Mouse (Mus musculus): ENCODE measurements at regions not wholly inside any gene's neighbourhood (a gene's known extent, or its start where the extent isn't known, plus 50 kb on each side); places are given as distances from the start of the nearest gene placed in this dataset.

DNA sequence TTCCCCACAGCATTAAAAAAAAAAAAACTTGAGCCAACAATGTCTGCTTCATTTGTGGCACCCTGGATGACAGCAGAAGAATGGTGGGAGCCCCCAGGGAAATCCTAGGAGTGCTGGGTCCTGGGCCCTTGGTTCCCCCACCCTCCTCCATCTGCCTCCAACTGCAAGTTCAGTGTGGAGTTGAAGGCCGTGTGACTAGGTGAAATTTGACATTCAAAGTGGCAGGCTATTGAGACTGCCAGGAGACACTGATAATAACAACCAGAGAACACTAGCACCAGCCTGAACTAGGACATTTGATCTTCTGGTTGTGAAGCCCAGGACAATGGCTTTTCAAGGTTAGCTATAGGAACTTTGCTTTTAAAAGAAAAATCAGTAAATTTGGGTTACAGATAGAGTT lies 74.0 kb downstream of the Adamts15 start:
- DNase-seq (ENCODE audit: low spot score in 2 of 2) = no peak

- no peak for DNase-seq (ENCODE audit: low spot score in 2 of 2)
These were observed 76.5 kb downstream of the Adamts15 start for GRCm38 (mm10) chr9:30845609-30846290.

DNA sequence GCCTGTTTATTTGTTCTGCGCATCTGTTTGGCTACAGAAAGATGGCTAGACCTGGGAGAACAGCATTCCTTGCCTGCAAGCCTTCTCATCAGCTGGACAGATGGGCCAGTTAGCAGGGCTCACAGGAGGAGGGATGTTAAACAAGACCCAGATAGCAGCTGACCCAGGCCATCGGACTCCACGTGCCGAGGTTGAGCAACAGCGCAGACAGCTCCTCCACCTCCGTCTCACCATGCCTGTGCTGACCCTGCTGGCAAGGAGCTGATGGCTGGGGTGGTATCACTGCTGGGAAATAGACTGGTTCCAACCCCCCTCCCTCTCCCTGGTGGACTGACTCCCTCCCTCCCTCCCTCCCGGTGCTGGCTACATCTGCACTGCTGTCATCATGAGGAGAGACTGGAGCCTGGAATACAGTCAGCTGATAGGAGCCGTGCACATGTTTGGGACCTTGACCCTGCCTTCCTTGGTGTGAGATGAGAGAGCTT lies 78.1 kb downstream of the Adamts15 start:
- DNase-seq (ENCODE audit: low spot score in 2 of 2) = no peak

- no peak for DNase-seq (ENCODE audit: low spot score in 2 of 2)
These were observed 87.3 kb downstream of the Adamts15 start for GRCm38 (mm10) chr9:30834908-30835307.

GRCm38 (mm10) chr9:30834565-30834905 lies 87.7 kb downstream of the Adamts15 start:
- DNase-seq (ENCODE audit: low spot score in 2 of 2) = no peak

- no peak for DNase-seq (ENCODE audit: low spot score in 2 of 2)
These were observed 88.3 kb downstream of the Adamts15 start for GRCm38 (mm10) chr9:30833836-30834564.

- no peak for DNase-seq (ENCODE audit: low spot score in 2 of 2)
These were observed 92.9 kb downstream of the Adamts15 start for GRCm38 (mm10) chr9:30829158-30829870.

- no peak for DNase-seq (ENCODE audit: low spot score in 2 of 2)
These were observed 94.5 kb downstream of the Adamts15 start for GRCm38 (mm10) chr9:30827780-30828179.

DNA sequence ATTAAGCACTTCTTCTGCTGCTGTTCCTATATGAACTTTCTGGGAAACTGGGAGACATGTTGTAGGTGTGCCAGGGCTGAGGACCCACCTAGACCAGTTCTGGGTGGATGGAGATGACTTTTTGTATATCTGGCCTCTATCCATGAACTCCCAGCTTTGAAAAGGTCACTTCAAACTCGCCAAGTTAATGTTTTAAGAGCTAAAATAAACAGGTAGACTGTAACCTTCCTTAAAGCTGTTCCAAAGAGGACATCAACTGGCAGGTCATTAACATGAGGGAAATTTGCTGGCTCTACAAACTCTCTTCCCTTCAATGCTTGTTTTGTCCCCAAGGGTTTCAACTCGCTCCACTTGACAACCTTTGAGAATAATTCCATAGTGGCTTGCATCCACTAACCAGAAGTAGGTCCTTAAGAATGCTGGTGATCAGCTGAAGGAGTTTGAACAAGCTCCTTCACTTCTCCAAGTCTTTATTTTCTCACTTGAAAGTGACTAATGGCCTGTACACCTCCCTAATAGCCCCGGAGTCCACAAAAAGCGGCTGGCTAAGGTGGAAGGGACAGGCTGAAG lies 98.1 kb downstream of the Adamts15 start:
- no peak for DNase-seq (ENCODE audit: low spot score in 2 of 2)

DNA sequence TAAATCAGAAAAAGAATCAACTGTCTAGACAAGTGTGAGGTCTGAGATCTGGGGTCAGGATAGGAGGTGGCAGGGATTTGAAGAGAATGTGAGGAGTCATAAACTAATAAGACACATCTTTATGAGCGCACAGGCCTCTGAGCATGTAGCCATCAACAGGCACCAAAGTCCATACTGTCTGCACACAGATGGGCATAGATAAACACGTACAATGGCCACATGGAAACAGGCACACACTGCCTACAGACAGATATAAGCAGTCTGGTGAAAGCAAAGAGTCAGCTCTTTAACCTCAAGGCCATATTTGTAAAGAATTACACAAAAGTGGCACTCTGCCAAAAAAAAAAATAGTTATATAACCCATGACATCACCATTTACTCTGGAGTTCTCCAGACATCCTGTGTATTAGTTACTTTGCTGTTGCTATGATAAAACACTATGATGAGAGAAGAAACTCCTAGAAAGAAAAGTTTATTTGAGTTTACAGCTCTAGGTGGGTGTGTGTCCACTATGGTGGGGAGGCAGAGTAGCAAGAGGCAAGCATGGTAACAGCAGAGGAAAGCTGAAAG lies 101.4 kb downstream of the Adamts15 start:
- no peak for DNase-seq (ENCODE audit: low spot score in 2 of 2)

DNA sequence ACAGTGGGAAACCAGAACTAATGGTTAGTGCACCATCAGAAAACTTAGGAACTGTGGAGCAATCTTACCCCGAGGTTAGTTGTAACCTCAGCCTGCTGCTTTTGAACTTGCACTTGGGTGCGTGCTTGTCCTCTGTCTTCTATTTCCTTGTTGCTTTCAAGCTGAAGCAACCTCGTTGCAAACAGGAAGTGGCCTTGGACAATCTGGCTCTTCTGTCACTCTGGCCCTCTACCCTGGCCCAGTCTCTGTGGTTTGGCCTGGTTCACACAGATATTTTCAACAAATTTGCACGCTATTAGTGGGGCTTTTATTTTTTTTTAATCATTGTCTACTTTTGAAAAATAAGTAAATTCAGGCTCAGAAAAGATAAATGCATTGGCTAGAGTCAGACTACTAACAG lies 109.0 kb downstream of the Adamts15 start:
- no peak for DNase-seq (ENCODE audit: low spot score in 2 of 2)

DNA sequence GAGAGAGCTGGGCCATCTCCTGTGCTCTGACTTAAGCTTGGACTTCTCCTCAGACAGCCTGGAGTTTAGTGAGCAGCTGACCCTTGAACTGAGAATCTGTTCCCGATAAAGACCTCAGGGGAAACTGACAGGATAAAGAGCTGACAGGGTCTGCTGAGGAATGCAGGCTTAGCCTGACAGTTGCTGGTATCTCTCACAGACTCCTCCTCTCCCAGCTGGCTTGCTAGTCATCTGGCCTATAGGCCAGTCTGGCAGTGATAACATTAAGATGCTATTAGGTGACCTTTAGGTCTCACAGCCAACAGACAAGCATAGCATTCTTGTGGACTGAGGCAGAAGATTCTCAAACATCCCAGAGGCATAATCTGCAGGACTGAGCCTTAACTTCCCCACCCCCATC lies 111.4 kb downstream of the Adamts15 start:
- DNase-seq (ENCODE audit: low spot score in 2 of 2) = no peak

DNA sequence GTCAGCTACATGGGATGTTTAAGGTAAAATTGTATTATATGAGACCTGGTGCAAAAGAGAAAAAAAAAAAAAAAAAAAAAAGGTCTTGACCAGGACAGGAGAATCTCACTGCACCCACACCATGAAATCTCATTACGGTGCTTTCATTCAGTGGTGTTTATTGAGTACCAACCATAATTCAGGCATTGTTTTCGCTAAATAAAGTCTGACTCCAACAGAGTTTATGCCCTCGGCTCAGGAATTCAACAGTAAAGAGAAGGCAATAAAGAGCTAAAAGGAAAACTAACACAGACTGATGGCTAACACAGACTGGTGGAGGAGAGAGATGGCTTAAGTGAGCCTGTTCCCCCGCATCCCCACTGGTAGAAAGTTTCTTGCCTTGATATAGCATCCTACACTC lies 112.0 kb downstream of the Adamts15 start:
- no peak for DNase-seq (ENCODE audit: low spot score in 2 of 2)

DNA sequence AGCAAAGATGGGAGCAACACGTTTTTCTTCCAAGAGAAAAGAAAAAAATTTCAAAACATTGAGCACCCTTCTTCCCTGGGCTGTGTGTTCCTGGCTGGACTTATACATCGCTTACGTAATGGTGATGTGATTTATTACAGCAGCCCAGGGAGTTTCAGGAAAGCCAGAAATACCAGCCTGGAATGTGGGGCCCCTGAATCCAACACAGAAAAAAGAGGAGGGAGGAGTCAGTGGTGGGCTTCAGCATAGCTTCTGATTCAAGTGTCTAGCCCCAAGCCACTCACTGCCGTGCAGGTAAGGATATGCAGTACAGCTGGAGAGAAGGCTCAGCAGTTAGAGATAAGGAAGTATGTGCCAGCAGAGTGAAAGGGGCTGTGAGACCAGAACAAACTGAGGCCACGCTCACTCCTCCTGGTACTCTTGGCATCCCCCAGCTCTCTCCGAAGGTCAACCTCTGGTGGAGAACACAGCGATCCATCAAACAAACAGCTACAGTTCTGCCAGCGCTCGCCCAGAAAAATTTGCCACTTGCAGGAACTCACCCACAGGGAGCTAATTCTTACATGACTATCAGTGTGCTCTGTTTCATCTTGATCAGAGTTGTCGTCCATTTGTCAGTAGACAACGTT lies 113.3 kb downstream of the Adamts15 start:
- DNase-seq (ENCODE audit: low spot score in 2 of 2) = peak in 1 of 2 experiments; percentile 11

DNA sequence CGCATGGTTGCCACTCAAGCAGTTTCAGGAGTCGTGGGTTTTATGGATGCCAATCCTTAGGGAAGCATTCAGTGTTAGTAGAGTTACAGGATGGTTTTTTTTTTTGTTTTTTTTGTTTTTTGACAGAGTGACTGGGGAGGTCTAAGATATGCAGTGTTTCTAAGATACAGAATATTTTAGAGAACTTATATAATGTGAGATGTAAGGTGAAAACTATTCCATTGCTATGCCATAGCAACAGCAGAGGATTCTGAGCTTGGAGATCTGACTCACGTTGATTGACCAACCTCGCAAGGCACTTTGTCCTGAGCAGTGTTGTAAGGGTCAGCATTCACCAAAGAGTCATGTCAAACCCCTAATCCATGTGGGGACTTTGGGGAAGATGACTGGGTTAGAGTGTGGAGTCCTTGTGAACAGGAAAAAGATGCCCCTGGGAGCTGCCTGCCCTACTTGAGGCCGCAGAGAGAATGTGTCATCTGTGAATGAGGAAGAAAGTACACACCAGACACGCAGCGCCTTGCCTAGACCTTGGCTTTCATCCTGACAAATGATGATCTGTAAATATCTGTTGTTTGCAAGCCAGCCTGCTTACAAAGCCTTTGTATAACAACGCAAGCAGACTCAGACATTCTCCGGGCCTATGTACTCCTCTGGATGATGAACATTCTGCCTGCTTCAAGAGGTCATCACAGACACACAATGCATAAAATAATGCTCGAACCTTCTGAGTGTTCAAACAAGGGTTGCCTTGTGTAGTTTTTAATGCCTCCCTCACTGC lies 118.3 kb downstream of the Adamts15 start:
- DNase-seq (ENCODE audit: low spot score in 2 of 2) = peak in 1 of 2 experiments; percentile 8

DNA sequence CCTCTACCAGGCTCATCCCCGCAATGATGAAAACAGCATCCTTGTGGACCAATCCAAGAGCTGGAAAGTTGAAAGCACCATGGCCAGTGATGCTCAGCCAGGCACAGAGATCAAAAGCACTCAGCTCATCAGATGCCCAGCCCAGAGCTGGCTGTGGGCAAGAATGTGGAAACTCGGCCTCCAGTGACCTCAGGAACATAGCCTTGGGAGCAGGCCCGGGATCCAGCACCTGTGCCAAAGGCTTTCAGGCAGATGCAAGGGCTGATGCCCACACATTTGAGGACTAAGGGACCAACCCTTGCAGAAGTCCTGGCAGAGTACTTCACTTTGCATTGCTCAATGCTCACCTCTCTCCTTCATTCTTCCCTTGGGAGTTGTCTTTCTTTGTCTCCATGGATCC lies 119.4 kb downstream of the Adamts15 start:
- no peak for DNase-seq (ENCODE audit: low spot score in 2 of 2)

DNA sequence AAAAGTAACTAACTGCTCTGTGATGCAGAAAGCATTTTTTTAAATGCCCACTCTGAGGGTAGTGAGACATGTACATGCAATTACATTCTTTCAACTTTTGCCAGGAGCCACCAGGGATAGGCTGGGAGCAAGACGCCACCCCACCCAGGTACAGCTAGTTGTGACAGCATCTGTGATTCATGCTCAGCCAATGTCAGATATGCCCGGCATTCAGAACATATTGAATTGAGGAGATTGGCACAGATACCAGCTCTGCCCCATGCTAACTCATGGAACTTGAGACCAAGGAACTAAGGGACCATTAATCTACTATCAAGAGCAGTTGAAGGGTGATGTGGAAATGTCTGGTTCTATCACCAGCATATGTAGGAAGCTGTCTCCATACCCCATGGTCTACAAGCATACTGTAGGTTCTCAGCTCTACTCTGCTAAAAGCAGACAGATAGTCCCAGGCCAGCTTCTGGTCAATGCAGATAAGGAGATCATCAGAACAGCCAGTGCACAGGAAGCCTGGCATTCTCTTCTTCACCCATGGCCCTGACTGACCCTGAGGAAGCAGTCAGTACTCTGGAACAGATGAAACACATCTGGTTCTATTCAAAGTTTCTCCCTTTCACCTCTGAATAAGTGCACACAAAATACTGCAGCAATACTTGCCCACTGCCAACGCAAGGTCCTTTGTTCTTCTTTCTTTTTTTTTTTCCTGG lies 127.4 kb downstream of the Adamts15 start:
- DNase-seq (ENCODE audit: low spot score in 2 of 2) = no peak

GRCm38 (mm10) chr9:30781221-30781620 lies 141.0 kb downstream of the Adamts15 start:
- no peak for DNase-seq (ENCODE audit: low spot score in 2 of 2)

GRCm38 (mm10) chr9:30777816-30778215 lies 144.4 kb downstream of the Adamts15 start:
- no peak for DNase-seq (ENCODE audit: low spot score in 2 of 2)

DNA sequence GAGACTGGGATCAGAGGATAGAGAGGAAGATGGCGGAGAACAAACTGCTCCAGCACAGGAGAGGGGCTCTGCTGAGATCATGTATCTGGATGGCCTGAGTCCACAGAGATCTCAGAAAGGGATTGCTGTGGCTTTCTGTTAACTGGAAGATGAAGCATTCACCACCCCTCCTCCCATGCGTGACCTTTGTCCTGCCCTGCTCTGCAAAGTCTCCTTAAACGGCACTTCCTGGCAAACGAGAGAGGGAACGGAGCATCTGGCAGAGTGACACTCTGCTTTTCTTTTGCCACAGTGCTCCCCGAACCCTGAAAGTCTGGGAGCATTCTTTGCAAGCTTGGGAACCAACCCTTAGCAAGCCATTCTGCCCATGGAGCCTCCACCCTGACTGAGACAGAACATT lies 147.1 kb downstream of the Adamts15 start:
- no peak for DNase-seq (ENCODE audit: low spot score in 2 of 2)

All from adrenal gland, adult 18-20 months (tissue).